Mouse (Mus musculus): ENCODE measurements around the gene Xbp1.

DNA sequence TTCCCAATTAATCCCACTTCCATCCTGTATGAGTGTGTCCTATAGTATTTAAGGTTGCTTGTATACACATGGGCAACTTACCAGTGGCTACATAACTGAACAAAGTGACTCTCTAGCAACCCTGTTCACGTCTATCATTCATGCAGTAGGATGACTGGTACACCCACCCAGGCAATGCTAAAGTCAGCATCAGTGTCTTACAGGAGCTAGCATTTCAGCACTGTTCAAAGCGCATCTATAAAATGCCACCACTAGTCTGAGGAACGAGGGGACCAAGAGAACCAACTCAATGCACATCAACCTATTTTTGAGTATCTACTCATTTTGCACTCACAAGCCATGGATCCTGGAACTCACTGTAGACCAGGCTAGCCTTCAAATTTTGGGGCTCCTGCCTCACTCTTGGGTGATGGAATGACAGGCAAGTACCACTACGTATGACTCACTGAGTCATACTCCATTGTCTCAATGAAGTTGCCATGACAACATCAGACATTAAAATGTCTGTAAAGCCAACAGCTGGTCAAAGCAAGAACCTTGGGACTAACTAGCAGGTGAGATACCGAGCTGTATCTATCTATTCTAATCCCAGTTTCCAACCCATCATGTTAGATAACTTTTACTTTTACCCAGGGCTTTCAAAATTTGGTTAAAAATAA is 7.5 kb downstream of the Xbp1 start:
- TF ChIP-seq CTCF (IDR thresholded peaks at IDR 0.05; ENCODE audit: insufficient read depth, low read length) (no peak), POLR2A (IDR thresholded peaks at IDR 0.05; ENCODE audit: borderline replicate concordance, extremely low read depth, low read depth, low read length) (no peak)
